Mouse (Mus musculus) heart, postnatal 0 days (tissue): ENCODE data around the gene Trim66.

Source experiments
- CTCF ChIP-seq: IDR thresholded peaks from 2 replicates; pipeline ENCODE4 v1.5.1; 2016; ENCODE audit warnings: antibody characterized with exemption, control low read depth, low read depth
- EP300 ChIP-seq: IDR thresholded peaks from 2 replicates; pipeline ENCODE4 v1.6.1; 2016; ENCODE audit warnings: antibody characterized with exemption, low read depth

- no peak for TF ChIP-seq CTCF
- no peak for TF ChIP-seq EP300
Observed at GRCm38 (mm10) chr7:109438781-109439591, 68.9 kb downstream of the Trim66 start, which contains the start of gene Stk33.
